In genomic region chr11:19923888-19924756, GRCm38 (mm10) we compare ENCODE assay signal across 8 mouse cellular contexts. TPM values are rescaled to one million over a fixed set of nuclear protein-coding genes. Genes with fewer than 3 reads are reported as not detected.
A peak's percentile ranks its signal among the peaks of the same experiment; 100 is the strongest.
DNase-seq lines count a peak whose midpoint lies in the region; ATAC-seq and TF ChIP-seq lines count a peak whose summit lies in the region.

TSS of gene Spred2 (plus strand) at chr11:19924375.

- ATAC-seq in forebrain, embryonic 11.5 days (replicated peaks; ENCODE audit: low FRiP score): peak; percentile 66
- ATAC-seq in heart, embryonic 16.5 days (replicated peaks; ENCODE audit: extremely low read depth, insufficient read depth, low FRiP score): peak; percentile 54
- ATAC-seq in liver, postnatal 0 days: peak; percentile 68
- ATAC-seq in neural tube, embryonic 14.5 days (ENCODE audit: low read depth): peak; percentile 64

- under 1% methylated on average over 56 of the region's 57 CpGs for WGBS in forebrain, embryonic 11.5 days
- WGBS in heart, embryonic 16.5 days: under 1% methylated on average over 57 of the region's 57 CpGs
- under 1% methylated on average over 57 of the region's 57 CpGs for WGBS in liver, postnatal 0 days (ENCODE audit: insufficient replicate concordance)
- WGBS in neural tube, embryonic 14.5 days: under 1% methylated on average over 57 of the region's 57 CpGs

- peak; percentile 76 for TF ChIP-seq EP300 in liver, postnatal 0 days (IDR thresholded peaks at IDR 0.05; ENCODE audit: low read depth)

- H3K4me1 ChIP-seq in E14TG2a.4 (replicated peaks; ENCODE audit: low read depth, low read length): peaks cover 67% of the 10 kb centered on the region
- H3K4me1 ChIP-seq in forebrain, embryonic 11.5 days (replicated peaks; ENCODE audit: control insufficient read depth, insufficient read depth, low read length): peaks cover 12% of the 10 kb centered on the region; the same call in 1 of the 2 replicates
- peaks cover 21% of the 10 kb centered on the region for H3K4me1 ChIP-seq in heart, embryonic 16.5 days (ENCODE audit: control insufficient read depth, insufficient read depth, low read length)
- peaks cover 29% of the 10 kb centered on the region for H3K4me1 ChIP-seq in liver, postnatal 0 days (ENCODE audit: insufficient read depth)
- H3K4me1 ChIP-seq in neural tube, embryonic 14.5 days (ENCODE audit: control insufficient read depth, insufficient read depth, low read length): peaks cover 13% of the 10 kb centered on the region

- peak within 1 kb of the TSS; percentile 67 for H3K4me2 ChIP-seq in forebrain, embryonic 11.5 days (ENCODE audit: low read depth, low read length, severe bottlenecking)
- H3K4me2 ChIP-seq in heart, embryonic 16.5 days (ENCODE audit: low read depth, low read length): peak within 1 kb of the TSS; percentile 90
- H3K4me2 ChIP-seq in liver, postnatal 0 days (ENCODE audit: low read depth, low read length): peak within 1 kb of the TSS; percentile 94
- H3K4me2 ChIP-seq in neural tube, embryonic 14.5 days (ENCODE audit: low read depth, low read length): peak within 1 kb of the TSS; percentile 68

- no peaks in the 10 kb centered on the region for H3K27me3 ChIP-seq in E14TG2a.4 (ENCODE audit: insufficient read depth, low read length)
- no peaks in the 10 kb centered on the region for H3K27me3 ChIP-seq in forebrain, embryonic 11.5 days (ENCODE audit: control insufficient read depth, insufficient read depth, low read length)
- no peaks in the 10 kb centered on the region for H3K27me3 ChIP-seq in heart, embryonic 16.5 days (ENCODE audit: control insufficient read depth, insufficient read depth, low read length)
- no peaks in the 10 kb centered on the region for H3K27me3 ChIP-seq in liver, postnatal 0 days (ENCODE audit: insufficient read depth, low read length)
- H3K27me3 ChIP-seq in neural tube, embryonic 14.5 days (ENCODE audit: control insufficient read depth, insufficient read depth, low read length): no peaks in the 10 kb centered on the region

- H3K9ac ChIP-seq in forebrain, embryonic 11.5 days (ENCODE audit: low read length): peak within 1 kb of the TSS; percentile 91
- peak within 1 kb of the TSS; percentile 89 for H3K9ac ChIP-seq in heart, embryonic 16.5 days (ENCODE audit: low read length)
- H3K9ac ChIP-seq in liver, postnatal 0 days (replicated peaks): peak within 1 kb of the TSS; percentile 94
- H3K9ac ChIP-seq in neural tube, embryonic 14.5 days (replicated peaks; ENCODE audit: low read depth, low read length): peak within 1 kb of the TSS; percentile 95

- H3K27ac ChIP-seq in forebrain, embryonic 11.5 days (ENCODE audit: low read depth, low read length): peak within 1 kb of the TSS; percentile 90
- H3K27ac ChIP-seq in heart, embryonic 16.5 days (ENCODE audit: low read length): peak within 1 kb of the TSS; percentile 96
- H3K27ac ChIP-seq in liver, postnatal 0 days (ENCODE audit: low read depth): peak within 1 kb of the TSS; percentile 84
- peak within 1 kb of the TSS; percentile 95 for H3K27ac ChIP-seq in neural tube, embryonic 14.5 days (ENCODE audit: low read depth, low read length)

- no peak for TF ChIP-seq CTCF in E14TG2a.4 (conservative IDR thresholded peaks at IDR 0.05; ENCODE audit: low read length)
- peak; percentile 52 for TF ChIP-seq CTCF in liver, postnatal 0 days (IDR thresholded peaks at IDR 0.05; ENCODE audit: low read depth)

- H3K36me3 ChIP-seq in E14TG2a.4 (ENCODE audit: insufficient read depth, low read length): peaks cover 26% of the 10 kb centered on the region
- H3K36me3 ChIP-seq in forebrain, embryonic 11.5 days (ENCODE audit: control insufficient read depth, insufficient read depth, low read length): no peaks in the 10 kb centered on the region
- H3K36me3 ChIP-seq in heart, embryonic 16.5 days (ENCODE audit: control insufficient read depth, insufficient read depth): no peaks in the 10 kb centered on the region
- no peaks in the 10 kb centered on the region for H3K36me3 ChIP-seq in liver, postnatal 0 days (replicated peaks; ENCODE audit: insufficient read depth, low read length)
- no peaks in the 10 kb centered on the region for H3K36me3 ChIP-seq in neural tube, embryonic 14.5 days (ENCODE audit: control insufficient read depth, insufficient read depth, low read length)

- DNase-seq in c-Kit-positive CD71-positive TER-119-negative erythroid progenitor cells, embryonic 14.5 days (ENCODE audit: low read depth): peak; percentile 87
- DNase-seq in forebrain, embryonic 11.5 days (ENCODE audit: low spot score): peak; percentile 90
- DNase-seq in kidney, postnatal 36 days: peak; percentile 91 to 95
- peak; percentile 85 for DNase-seq in liver, postnatal 0 days
- DNase-seq in testis, postnatal 10 days (ENCODE audit: low spot score): peak; percentile 90

- no peaks in the 10 kb centered on the region for H3K9me3 ChIP-seq in E14TG2a.4 (ENCODE audit: low read length)
- H3K9me3 ChIP-seq in forebrain, embryonic 11.5 days (ENCODE audit: control insufficient read depth, low read length): no peaks in the 10 kb centered on the region
- no peaks in the 10 kb centered on the region for H3K9me3 ChIP-seq in heart, embryonic 16.5 days (replicated peaks; ENCODE audit: control insufficient read depth, low read length)
- H3K9me3 ChIP-seq in liver, postnatal 0 days (ENCODE audit: low read length): no peaks in the 10 kb centered on the region
- H3K9me3 ChIP-seq in neural tube, embryonic 14.5 days (ENCODE audit: control insufficient read depth, low read length): no peaks in the 10 kb centered on the region

- H3K4me3 ChIP-seq in E14TG2a.4 (replicated peaks; ENCODE audit: low read length): peak within 1 kb of the TSS; percentile 100
- peak within 1 kb of the TSS; percentile 66 for H3K4me3 ChIP-seq in forebrain, embryonic 11.5 days (ENCODE audit: low read depth, low read length)
- H3K4me3 ChIP-seq in heart, embryonic 16.5 days (ENCODE audit: low read length): peak within 1 kb of the TSS; percentile 88
- peak within 1 kb of the TSS; percentile 72 for H3K4me3 ChIP-seq in liver, postnatal 0 days (ENCODE audit: low read depth, low read length)
- peak within 1 kb of the TSS; percentile 90 for H3K4me3 ChIP-seq in neural tube, embryonic 14.5 days (ENCODE audit: low read depth, low read length)

RNA-seq across cellular contexts. Expression of gene Spred2, which starts in this region (rescaled TPM):
- 7.3 and 7.7 TPM in 2 replicates for polyA plus RNA-seq in forebrain, embryonic 11.5 days (2014; fragmentation: Nextera tagmentation; extraction: Ambion mirVana)
- 4.1 and 4.5 TPM in 2 replicates for polyA plus RNA-seq in heart, embryonic 16.5 days (2015; fragmentation: Nextera tagmentation; extraction: Ambion mirVana)
- polyA plus RNA-seq in liver, postnatal 0 days (2015; fragmentation: Nextera tagmentation; extraction: Ambion mirVana): 1.3 and 1.4 TPM in 2 replicates
- 6.8 and 7.1 TPM in 2 replicates for polyA plus RNA-seq in neural tube, embryonic 14.5 days (2014; fragmentation: Nextera tagmentation; extraction: Ambion mirVana)

Comparison
In these comparisons a context has a peak if more than half of its experiments do, and no peak if none do; other contexts are left out.
1. Peak in every context shown above with its lines: DNase-seq, ATAC-seq, H3K4me3 ChIP-seq and H3K27ac ChIP-seq.